Mouse (Mus musculus) MEL (cell line): ENCODE results near the gene Usp18. TPM values are rescaled to one million over a fixed set of nuclear protein-coding genes. Genes with fewer than 3 reads are reported as not detected.

ENCODE experiments used
- DNase-seq: peaks from one replicate; pipeline ENCODE4 v3.0.0; 2011; ENCODE audit warnings: low read depth, low spot score
- H3K27ac ChIP-seq: 2 replicates; pipeline ENCODE4 v1.5.1; 2012; ENCODE audit warnings: low read depth, mild to moderate bottlenecking, control low read depth, low read length, moderate library complexity; ENCODE audit not compliant: control insufficient read depth
- H3K27me3 ChIP-seq, 2 experiments: fragments of 150-350 bp in 1 of 2; sonication (generic) in 1 of 2; 2 replicates each; pipeline ENCODE4 v1.6.1; 2012; ENCODE audit warnings: low read length in 2 of 2, mild to moderate bottlenecking in 2 of 2, improper control_type of control experiment in 1 of 2, moderate library complexity in 1 of 2; ENCODE audit not compliant: insufficient read depth in 2 of 2, control insufficient read depth in 1 of 2
- H3K36me3 ChIP-seq, 2 experiments: 2 replicates each; pipeline ENCODE4 v1.6.1; 2012 to 2014; ENCODE audit warnings: low read length in 2 of 2, improper control_type of control experiment in 1 of 2, inconsistent platforms in 1 of 2, mild to moderate bottlenecking in 1 of 2; ENCODE audit not compliant: insufficient read depth in 2 of 2, control insufficient read depth in 1 of 2
- H3K4me1 ChIP-seq, 2 experiments: fragments of 150-350 bp in 1 of 2; sonication (generic) in 1 of 2; 2 replicates each; pipeline ENCODE4 v1.6.1; 2012; ENCODE audit warnings: low read length in 2 of 2, improper control_type of control experiment in 1 of 2, mild to moderate bottlenecking in 1 of 2; ENCODE audit not compliant: insufficient read depth in 2 of 2, control insufficient read depth in 1 of 2
- H3K4me3 ChIP-seq, 2 experiments: fragments of 150-350 bp in 1 of 2; sonication (generic) in 1 of 2; 2 replicates each; pipeline ENCODE4 v1.5.1; 2012; ENCODE audit warnings: low read depth in 2 of 2, low read length in 2 of 2, mild to moderate bottlenecking in 2 of 2, moderate library complexity in 2 of 2, control low read depth in 1 of 2, improper control_type of control experiment in 1 of 2; ENCODE audit not compliant: control insufficient read depth in 1 of 2, insufficient read depth in 1 of 2
- H3K79me2 ChIP-seq: 2 replicates; pipeline ENCODE4 v1.6.1; 2012; ENCODE audit warnings: mild to moderate bottlenecking, low read length, moderate library complexity; ENCODE audit not compliant: control insufficient read depth, poor library complexity, insufficient read depth
- H3K9ac ChIP-seq: 2 replicates; pipeline ENCODE4 v1.6.1; 2012; ENCODE audit warnings: low read depth, mild to moderate bottlenecking, control low read depth, low read length, moderate library complexity; ENCODE audit not compliant: control insufficient read depth, poor library complexity, severe bottlenecking
- H3K9me3 ChIP-seq: fragments of 150-350 bp; sonication (generic); replicated peaks from 2 replicates; pipeline ENCODE4 v1.6.1; 2012; ENCODE audit warnings: mild to moderate bottlenecking, low read length, improper control_type of control experiment, moderate library complexity; ENCODE audit not compliant: insufficient read depth
- CHD1 ChIP-seq: IDR thresholded peaks from 2 replicates; pipeline ENCODE4 v1.6.1; 2012; ENCODE audit warnings: low read depth, mild to moderate bottlenecking, inconsistent platforms, low read length, improper control_type of control experiment
- CHD2 ChIP-seq: IDR thresholded peaks from 2 replicates; pipeline ENCODE4 v1.6.1; 2011; ENCODE audit warnings: low read length, improper control_type of control experiment
- CTCF ChIP-seq, 3 experiments: IDR thresholded peaks in 2 of 3; conservative IDR thresholded peaks in 1 of 3; 2 replicates each; pipeline ENCODE4 v1.5.1; 2011 to 2012; ENCODE audit warnings: low read length in 3 of 3, low read depth in 2 of 3, mild to moderate bottlenecking in 2 of 3, improper control_type of control experiment in 1 of 3, inconsistent platforms in 1 of 3, mixed read lengths in 1 of 3, moderate library complexity in 1 of 3; ENCODE audit not compliant: control insufficient read depth in 1 of 3, insufficient read depth in 1 of 3, poor library complexity in 1 of 3, severe bottlenecking in 1 of 3
- EP300 ChIP-seq, 2 experiments: IDR thresholded peaks; 2 replicates each; pipeline ENCODE4 v1.6.1; 2011; ENCODE audit warnings: improper control_type of control experiment in 2 of 2, low read length in 2 of 2, low read depth in 1 of 2, mild to moderate bottlenecking in 1 of 2
- ETS1 ChIP-seq: IDR thresholded peaks from 2 replicates; pipeline ENCODE4 v1.6.1; 2012; ENCODE audit warnings: low read depth, mild to moderate bottlenecking, inconsistent platforms, low read length, improper control_type of control experiment, moderate library complexity
- GABPA ChIP-seq: IDR thresholded peaks from 2 replicates; pipeline ENCODE4 v1.6.1; 2012; ENCODE audit warnings: low read depth, mild to moderate bottlenecking, inconsistent platforms, low read length, improper control_type of control experiment, moderate library complexity
- HCFC1 ChIP-seq: IDR thresholded peaks from 2 replicates; pipeline ENCODE4 v1.6.1; 2012; ENCODE audit warnings: low read depth, mild to moderate bottlenecking, inconsistent platforms, low read length, improper control_type of control experiment, moderate library complexity
- JUND ChIP-seq: IDR thresholded peaks from 2 replicates; pipeline ENCODE4 v1.6.1; 2011; ENCODE audit warnings: low read depth, mild to moderate bottlenecking, improper control_type of control experiment, low read length
- KAT2A ChIP-seq: conservative IDR thresholded peaks from 2 replicates; pipeline ENCODE4 v1.6.1; 2012; ENCODE audit warnings: low read depth, low read length, improper control_type of control experiment, inconsistent platforms
- MAX ChIP-seq: IDR thresholded peaks from 2 replicates; pipeline ENCODE4 v1.6.1; 2011; ENCODE audit warnings: low read length, improper control_type of control experiment
- MEF2A ChIP-seq: IDR thresholded peaks from 2 replicates; pipeline ENCODE4 v1.6.1; 2014; ENCODE audit warnings: low read depth, mild to moderate bottlenecking, inconsistent platforms, low read length, improper control_type of control experiment; ENCODE audit not compliant: poor library complexity, insufficient replicate concordance, severe bottlenecking; ENCODE audit errors: extremely low read depth
- MXI1 ChIP-seq: IDR thresholded peaks from 2 replicates; pipeline ENCODE4 v1.6.1; 2011; ENCODE audit warnings: mild to moderate bottlenecking, low read depth, low read length, improper control_type of control experiment
- MYB ChIP-seq: IDR thresholded peaks from 2 replicates; pipeline ENCODE4 v1.6.1; 2011; ENCODE audit warnings: mild to moderate bottlenecking, low read depth, low read length, improper control_type of control experiment
- MYC ChIP-seq: IDR thresholded peaks from 2 replicates; pipeline ENCODE4 v1.6.1; 2011; ENCODE audit warnings: low read depth, mild to moderate bottlenecking, low read length, improper control_type of control experiment, moderate library complexity
- POLR2A ChIP-seq, 2 experiments: IDR thresholded peaks; 2 replicates each; pipeline ENCODE4 v1.6.1; 2011 to 2012; ENCODE audit warnings: low read length in 2 of 2, mild to moderate bottlenecking in 2 of 2, control low read depth in 1 of 2, improper control_type of control experiment in 1 of 2, low read depth in 1 of 2, moderate library complexity in 1 of 2; ENCODE audit not compliant: control insufficient read depth in 1 of 2, insufficient read depth in 1 of 2, poor library complexity in 1 of 2
- RAD21 ChIP-seq: IDR thresholded peaks from 2 replicates; pipeline ENCODE4 v1.6.1; 2011; ENCODE audit warnings: mild to moderate bottlenecking, low read depth, low read length, improper control_type of control experiment
- SIN3A ChIP-seq: IDR thresholded peaks from 2 replicates; pipeline ENCODE4 v1.6.1; 2012; ENCODE audit warnings: low read length, improper control_type of control experiment, inconsistent platforms
- SMC3 ChIP-seq: IDR thresholded peaks from 2 replicates; pipeline ENCODE4 v1.6.1; 2011; ENCODE audit warnings: low read depth, low read length, improper control_type of control experiment
- TAL1 ChIP-seq: IDR thresholded peaks from 2 replicates; pipeline ENCODE4 v1.6.1; 2012; ENCODE audit warnings: mild to moderate bottlenecking, inconsistent platforms, low read length, moderate library complexity, mixed read lengths
- TBP ChIP-seq: IDR thresholded peaks from 2 replicates; pipeline ENCODE4 v1.8.0; 2011; ENCODE audit warnings: low read depth, low read length, improper control_type of control experiment
- UBTF ChIP-seq: IDR thresholded peaks from 2 replicates; pipeline ENCODE4 v1.6.1; 2012; ENCODE audit warnings: low read depth, mild to moderate bottlenecking, inconsistent platforms, low read length, improper control_type of control experiment, moderate library complexity, borderline replicate concordance; ENCODE audit not compliant: insufficient read depth
- USF1 ChIP-seq: IDR thresholded peaks from 2 replicates; pipeline ENCODE4 v1.6.1; 2014; ENCODE audit warnings: low read depth, mild to moderate bottlenecking, inconsistent platforms, low read length, improper control_type of control experiment, moderate library complexity
- ZC3H11A ChIP-seq: IDR thresholded peaks from 2 replicates; pipeline ENCODE4 v1.6.1; 2012; ENCODE audit warnings: low read depth, mild to moderate bottlenecking, inconsistent platforms, low read length, improper control_type of control experiment
- ZKSCAN1 ChIP-seq: IDR thresholded peaks from 2 replicates; pipeline ENCODE4 v1.6.1; 2012; ENCODE audit warnings: low read depth, mild to moderate bottlenecking, inconsistent platforms, low read length, improper control_type of control experiment, moderate library complexity
- ZNF384 ChIP-seq: IDR thresholded peaks from 2 replicates; pipeline ENCODE4 v1.6.1; 2012; ENCODE audit warnings: low read depth, mild to moderate bottlenecking, inconsistent platforms, low read length, improper control_type of control experiment
- polyA plus RNA-seq, 2 experiments: library from polyadenylated mRNA; stranded (reverse) in 1 of 2; unstranded in 1 of 2; fragments of >175 nt in 1 of 2; fragments of >200 nt in 1 of 2; gene quantifications; 2 replicates each; pipeline versions ENCODE4 v1.2.1 to v1.2.4; 2012; ENCODE audit warnings: low replicate concordance in 2 of 2, low read depth in 1 of 2; ENCODE audit not compliant: insufficient read length in 2 of 2, insufficient read depth in 1 of 2, missing spikeins in 1 of 2
- total RNA-seq: library from RNA; depleted of rRNA; stranded (reverse); fragments of 300-350 nt; gene quantifications from 2 replicates; pipeline ENCODE4 v1.2.3, GENCODE M21; 2012

Usp18 gene
- total and polyA plus RNA-seq, 3 experiments, result 0.71 to 0.85 TPM; not detected in 1

- TF ChIP-seq USF1 (no peak), CHD2 (no peak), KAT2A (no peak)
- no peak overlapping the region for H3K9ac ChIP-seq
- peaks cover 4 to 17% of the 10 kb centered on the region in 2 experiments for H3K4me1 ChIP-seq
- no peaks in the 10 kb centered on the region for H3K27me3 ChIP-seq
- H3K9me3 ChIP-seq, result no peaks in the 10 kb centered on the region
- H3K36me3 ChIP-seq, result peaks cover 0 to 15% of the 10 kb centered on the region in 2 experiments; a peak in 2 of 4 replicates
- H3K79me2 ChIP-seq, result no peaks in the 10 kb centered on the region
- no peak overlapping the region for H3K4me3 ChIP-seq
- no peak overlapping the region for H3K27ac ChIP-seq
- DNase-seq, result no peak
Observed at GRCm38 (mm10) chr6:121250406-121250805, 4.7 kb downstream of the Usp18 start.

GRCm38 (mm10) chr6:121251256-121251655, 5.5 kb downstream of the Usp18 start:
- H3K9me3 ChIP-seq, result no peaks in the 10 kb centered on the region
- DNase-seq, result peak; percentile 71
- peak overlapping the region; percentile 21 to 23; a peak in 2 of 4 replicates for H3K4me3 ChIP-seq
- peak overlapping the region; percentile 60 for H3K27ac ChIP-seq
- H3K36me3 ChIP-seq, result peaks cover 0 to 14% of the 10 kb centered on the region in 2 experiments; a peak in 2 of 4 replicates
- TF ChIP-seq SIN3A, result peak; percentile 36
- no peak for TF ChIP-seq CTCF (IDR thresholded peaks at IDR 0.05 in 2 of 3, conservative IDR thresholded peaks at IDR 0.05 in 1 of 3; ENCODE audit: control insufficient read depth in 1 of 3, insufficient read depth in 1 of 3, low read depth in 2 of 3, low read length in 3 of 3, poor library complexity in 1 of 3, severe bottlenecking in 1 of 3)
- TF ChIP-seq USF1, result peak; percentile 67; the same call in 1 of the 2 replicates
- peak in 1 of 2 experiments; percentile 27; a peak in 1 of 4 replicates for TF ChIP-seq POLR2A (IDR thresholded peaks at IDR 0.05; ENCODE audit: control insufficient read depth in 1 of 2, insufficient read depth in 1 of 2, low read depth in 1 of 2, low read length in 2 of 2, poor library complexity in 1 of 2)
- TF ChIP-seq EP300 (IDR thresholded peaks at IDR 0.05; ENCODE audit: low read depth in 1 of 2, low read length in 2 of 2), result peak in 1 of 2 experiments; percentile 62; a peak in 2 of 4 replicates
- 0 out of 2 replicates have a peak, but pooled peaks have one; percentile 26 for TF ChIP-seq ETS1
- peak; percentile 72 for TF ChIP-seq MXI1
- TF ChIP-seq MYC, result peak; percentile 82
- TF ChIP-seq JUND, result no peak
- TF ChIP-seq TBP, result peak; percentile 23; the same call in 1 of the 2 replicates
- TF ChIP-seq MAX, result peak; percentile 85
- no peak for TF ChIP-seq TAL1
- H3K4me1 ChIP-seq, result peaks cover 3 to 17% of the 10 kb centered on the region in 2 experiments
- no peaks in the 10 kb centered on the region for H3K79me2 ChIP-seq
- no peaks in the 10 kb centered on the region for H3K27me3 ChIP-seq
- H3K9ac ChIP-seq, result peak overlapping the region; percentile 59

- Histone ChIP-seq H3K36me3 (no peaks in the 10 kb centered on the region), H3K9ac (peak overlapping the region; percentile 51; the same call in 1 of the 2 replicates), H3K79me2 (no peaks in the 10 kb centered on the region), H3K27ac (no peak overlapping the region), H3K4me3 (peak overlapping the region; percentile 24 to 77), H3K27me3 (no peaks in the 10 kb centered on the region), H3K4me1 (peaks cover 0 to 8% of the 10 kb centered on the region in 2 experiments; a peak in 1 of 4 replicates), H3K9me3 (no peaks in the 10 kb centered on the region)
- DNase-seq, result peak; percentile 88
- TF ChIP-seq ZKSCAN1, result no peak
- TF ChIP-seq CTCF (IDR thresholded peaks at IDR 0.05 in 2 of 3, conservative IDR thresholded peaks at IDR 0.05 in 1 of 3; ENCODE audit: control insufficient read depth in 1 of 3, insufficient read depth in 1 of 3, low read depth in 2 of 3, low read length in 3 of 3, poor library complexity in 1 of 3, severe bottlenecking in 1 of 3), result peak; percentile 72 to 86 (median 81)
- no peak for TF ChIP-seq MYB
- TF ChIP-seq MEF2A, result no peak
- TF ChIP-seq ZC3H11A, result peak; percentile 44; the same call in 1 of the 2 replicates
- no peak for TF ChIP-seq CHD1
- peak; percentile 46; the same call in 1 of the 2 replicates for TF ChIP-seq ZNF384
- 0 out of 2 replicates have a peak, but pooled peaks have one; percentile 4 for TF ChIP-seq HCFC1
- no peak for TF ChIP-seq GABPA
- TF ChIP-seq UBTF, result no peak
- TF ChIP-seq POLR2A (IDR thresholded peaks at IDR 0.05; ENCODE audit: control insufficient read depth in 1 of 2, insufficient read depth in 1 of 2, low read depth in 1 of 2, low read length in 2 of 2, poor library complexity in 1 of 2), result no peak
- peak; percentile 70 for TF ChIP-seq SMC3
- peak; percentile 77 for TF ChIP-seq RAD21
Observed at GRCm38 (mm10) chr6:121260548-121260947, 14.8 kb downstream of the Usp18 start.
